Mouse (Mus musculus) CH12.LX (cell line): Measurements from ENCODE around the gene Dmwd. TPM values are rescaled to one million over a fixed set of nuclear protein-coding genes. Genes with fewer than 3 reads are reported as not detected.

Experiments used
- DNase-seq: peaks from one replicate; pipeline ENCODE4 v3.0.0-alpha.2; 2013; ENCODE audit errors: extremely low read depth
- H3K27ac ChIP-seq: 2 replicates; pipeline ENCODE4 v1.5.1; 2012; ENCODE audit warnings: low read depth, mild to moderate bottlenecking, control low read depth, moderate library complexity; ENCODE audit not compliant: insufficient read depth
- H3K27me3 ChIP-seq: replicated peaks from 2 replicates; pipeline ENCODE3; 2012; ENCODE audit warnings: inconsistent platforms
- H3K36me3 ChIP-seq, 2 experiments: replicated peaks in 1 of 2; 2 replicates each; pipeline versions ENCODE3 to v1.6.1; 2012; ENCODE audit warnings: inconsistent platforms in 1 of 2, low read length in 1 of 2, mild to moderate bottlenecking in 1 of 2, mixed read lengths in 1 of 2, moderate library complexity in 1 of 2; ENCODE audit not compliant: control insufficient read depth in 1 of 2, insufficient read depth in 1 of 2
- H3K4me1 ChIP-seq, 2 experiments: 2 replicates each; pipeline ENCODE4 v1.6.1; 2012; ENCODE audit warnings: inconsistent platforms in 1 of 2, moderate library complexity in 1 of 2; ENCODE audit not compliant: insufficient read depth in 2 of 2, control insufficient read depth in 1 of 2
- H3K4me2 ChIP-seq: 2 replicates; pipeline ENCODE4 v1.6.1; 2012; ENCODE audit warnings: low read depth, mild to moderate bottlenecking, control low read depth; ENCODE audit not compliant: poor library complexity, insufficient read depth, severe bottlenecking
- H3K4me3 ChIP-seq, 3 experiments: fragments of 150-350 bp in 1 of 3; sonication (generic) in 1 of 3; replicated peaks in 1 of 3; 2 replicates each; pipeline versions ENCODE3 to v1.5.1; 2011 to 2012; ENCODE audit warnings: low read depth in 2 of 3, low read length in 2 of 3, mild to moderate bottlenecking in 2 of 3, moderate library complexity in 2 of 3, control low read depth in 1 of 3, improper control_type of control experiment in 1 of 3, inconsistent platforms in 1 of 3, mixed read lengths in 1 of 3; ENCODE audit not compliant: poor library complexity in 1 of 3
- H3K79me2 ChIP-seq: replicated peaks from 2 replicates; pipeline ENCODE4 v1.6.1; 2012; ENCODE audit warnings: mild to moderate bottlenecking, moderate library complexity; ENCODE audit not compliant: control insufficient read depth, poor library complexity, insufficient read depth, severe bottlenecking; ENCODE audit errors: extremely low read depth
- H3K9ac ChIP-seq: 2 replicates; pipeline ENCODE4 v1.6.1; 2012; ENCODE audit warnings: low read depth, mild to moderate bottlenecking, control low read depth, moderate library complexity; ENCODE audit not compliant: insufficient read depth
- H3K9me3 ChIP-seq: replicated peaks from 2 replicates; pipeline ENCODE3; 2012; ENCODE audit warnings: low read length, inconsistent platforms, mixed read lengths
- BHLHE40 ChIP-seq: IDR thresholded peaks from 2 replicates; pipeline ENCODE4 v1.6.1; 2011; ENCODE audit warnings: mild to moderate bottlenecking, low read depth, low read length, improper control_type of control experiment
- CHD2 ChIP-seq: IDR thresholded peaks from 2 replicates; pipeline ENCODE4 v1.6.1; 2011; ENCODE audit warnings: low read length, improper control_type of control experiment
- CTCF ChIP-seq, 2 experiments: IDR thresholded peaks in 1 of 2; conservative IDR thresholded peaks in 1 of 2; 2 replicates each; pipeline ENCODE4 v1.5.1; 2011 to 2012; ENCODE audit warnings: low read depth in 2 of 2, low read length in 2 of 2, improper control_type of control experiment in 1 of 2, inconsistent platforms in 1 of 2, mild to moderate bottlenecking in 1 of 2, moderate library complexity in 1 of 2
- E2F4 ChIP-seq: IDR thresholded peaks from 2 replicates; pipeline ENCODE4 v1.6.1; 2011; ENCODE audit warnings: low read depth, low read length, improper control_type of control experiment; ENCODE audit not compliant: insufficient replicate concordance
- ELF1 ChIP-seq: IDR thresholded peaks from 2 replicates; pipeline ENCODE4 v1.6.1; 2014; ENCODE audit warnings: low read depth, mild to moderate bottlenecking, inconsistent platforms, low read length, improper control_type of control experiment
- EP300 ChIP-seq: IDR thresholded peaks from 2 replicates; pipeline ENCODE4 v1.6.1; 2011; ENCODE audit warnings: low read length, improper control_type of control experiment
- ETS1 ChIP-seq: conservative IDR thresholded peaks from 2 replicates; pipeline ENCODE4 v1.6.1; 2012; ENCODE audit warnings: low read depth, mild to moderate bottlenecking, inconsistent platforms, low read length, improper control_type of control experiment, moderate library complexity
- IRF4 ChIP-seq: IDR thresholded peaks from 2 replicates; pipeline ENCODE4 v1.6.1; 2014; ENCODE audit warnings: low read depth, mild to moderate bottlenecking, inconsistent platforms, low read length, improper control_type of control experiment
- KAT2A ChIP-seq: IDR thresholded peaks from 2 replicates; pipeline ENCODE4 v1.6.1; 2012; ENCODE audit warnings: low read length, improper control_type of control experiment, inconsistent platforms; ENCODE audit not compliant: insufficient replicate concordance
- MAFK ChIP-seq: IDR thresholded peaks from 2 replicates; pipeline ENCODE4 v1.6.1; 2011; ENCODE audit warnings: low read length, improper control_type of control experiment; ENCODE audit not compliant: insufficient replicate concordance
- MAZ ChIP-seq: IDR thresholded peaks from 2 replicates; pipeline ENCODE4 v1.6.1; 2012; ENCODE audit warnings: low read depth, mild to moderate bottlenecking, inconsistent platforms, low read length, improper control_type of control experiment, moderate library complexity
- MEF2A ChIP-seq: IDR thresholded peaks from 2 replicates; pipeline ENCODE4 v1.6.1; 2014; ENCODE audit warnings: low read depth, mild to moderate bottlenecking, inconsistent platforms, low read length, improper control_type of control experiment, borderline replicate concordance
- NELFE ChIP-seq: IDR thresholded peaks from 2 replicates; pipeline ENCODE4 v1.6.1; 2011; ENCODE audit warnings: low read depth, low read length, improper control_type of control experiment
- NRF1 ChIP-seq: IDR thresholded peaks from 2 replicates; pipeline ENCODE4 v1.6.1; 2014; ENCODE audit warnings: low read depth, mild to moderate bottlenecking, inconsistent platforms, low read length, improper control_type of control experiment, moderate library complexity
- PAX5 ChIP-seq: IDR thresholded peaks from 2 replicates; pipeline ENCODE4 v1.6.1; 2012; ENCODE audit warnings: low read length, inconsistent platforms, mixed read lengths
- POLR2AphosphoS2 ChIP-seq: IDR thresholded peaks from 2 replicates; pipeline ENCODE4 v1.6.1; 2011; ENCODE audit warnings: low read depth, low read length, improper control_type of control experiment
- RAD21 ChIP-seq: IDR thresholded peaks from 2 replicates; pipeline ENCODE4 v1.6.1; 2011; ENCODE audit warnings: low read depth, mild to moderate bottlenecking, low read length, improper control_type of control experiment, moderate library complexity
- RCOR1 ChIP-seq: conservative IDR thresholded peaks from 2 replicates; pipeline ENCODE4 v1.6.1; 2012; ENCODE audit warnings: low read depth, mild to moderate bottlenecking, inconsistent platforms, low read length, improper control_type of control experiment
- SMC3 ChIP-seq: IDR thresholded peaks from 2 replicates; pipeline ENCODE4 v1.6.1; 2011; ENCODE audit warnings: low read depth, low read length, improper control_type of control experiment
- TCF12 ChIP-seq: IDR thresholded peaks from 2 replicates; pipeline ENCODE4 v1.6.1; 2014; ENCODE audit warnings: low read depth, mild to moderate bottlenecking, inconsistent platforms, low read length, improper control_type of control experiment
- UBTF ChIP-seq: IDR thresholded peaks from 2 replicates; pipeline ENCODE4 v1.6.1; 2012; ENCODE audit warnings: low read depth, mild to moderate bottlenecking, inconsistent platforms, low read length, improper control_type of control experiment, moderate library complexity
- ZMIZ1 ChIP-seq: IDR thresholded peaks from 2 replicates; pipeline ENCODE4 v1.6.1; 2012; ENCODE audit warnings: low read depth, mild to moderate bottlenecking, inconsistent platforms, low read length, improper control_type of control experiment
- ZNF384 ChIP-seq: IDR thresholded peaks from 2 replicates; pipeline ENCODE4 v1.6.1; 2012; ENCODE audit warnings: low read depth, low read length, improper control_type of control experiment, inconsistent platforms
- dilution Hi-C: fragments of 300-500 bp; cut with MboI; formaldehyde crosslinking; loops from 2 replicates; pipeline ENCODE4 v1.14.3; 2020; ENCODE audit warnings: low sequenced_read_pairs; ENCODE audit not compliant: extremely low pct_unique_long_range_greater_than_20kb, extremely low pct_ligation_motif_present
- in situ Hi-C: fragments of 300-500 bp; cut with MboI; formaldehyde crosslinking; loops from 3 replicates; pipeline ENCODE4 v1.14.3; 2019; ENCODE audit warnings: low sequenced_read_pairs, low pct_ligation_motif_present, low pct_unique_long_range_greater_than_20kb, mixed read lengths
- polyA plus RNA-seq: library from polyadenylated mRNA; unstranded; fragments of >175 nt; gene quantifications from 2 replicates; pipeline ENCODE4 v1.2.1, GENCODE M21; 2012; ENCODE audit warnings: low read depth; ENCODE audit not compliant: insufficient read length
- total RNA-seq, 2 experiments: library from RNA; depleted of rRNA; stranded (reverse); fragments of 300-350 nt in 1 of 2; fragments of >200 nt in 1 of 2; gene quantifications; 2 replicates each; pipeline ENCODE4 v1.2.3; 2012 to 2014

The Dmwd gene
- total and polyA plus RNA-seq, 3 experiments, result not detected

- H3K4me3 ChIP-seq, result peak overlapping the region in 2 of 3 experiments; percentile 20 to 72
Observed at GRCm38 (mm10) chr7:19095751-19096110, 19.7 kb downstream of the Dmwd start.

GRCm38 (mm10) chr7:19096421-19096976 lies 20.5 kb downstream of the Dmwd start:
- H3K9me3 ChIP-seq, result no peaks in the 10 kb centered on the region
- DNase-seq, result no peak
- dilution Hi-C loops, result no loop called here
- H3K27me3 ChIP-seq, result peaks cover 82% of the 10 kb centered on the region
- no peak overlapping the region for H3K9ac ChIP-seq
- H3K4me3 ChIP-seq, result no peak overlapping the region
- H3K79me2 ChIP-seq, result no peaks in the 10 kb centered on the region
- in situ Hi-C loops, result no loop called here
- H3K4me2 ChIP-seq, result no peak overlapping the region
- no peak overlapping the region for H3K27ac ChIP-seq
- H3K36me3 ChIP-seq, result no peaks in the 10 kb centered on the region
- TF ChIP-seq NELFE (no peak), E2F4 (no peak), RCOR1 (no peak), NRF1 (no peak), MEF2A (no peak), SMC3 (no peak), ETS1 (no peak), POLR2AphosphoS2 (no peak), ELF1 (no peak), EP300 (no peak), RAD21 (no peak), ZMIZ1 (no peak), MAZ (no peak), KAT2A (no peak), PAX5 (no peak), UBTF (no peak), ZNF384 (no peak), CTCF (conservative IDR thresholded peaks at IDR 0.05 in 1 of 2, IDR thresholded peaks at IDR 0.05 in 1 of 2; ENCODE audit: low read depth in 2 of 2, low read length in 2 of 2) (no peak), MAFK (no peak), IRF4 (no peak)
- peaks cover 5 to 25% of the 10 kb centered on the region in 2 experiments; a peak in 3 of 4 replicates for H3K4me1 ChIP-seq

More at GRCm38 (mm10) chr7:19095751-19096110, 19.7 kb downstream of the Dmwd start:
- H3K79me2 ChIP-seq, result no peaks in the 10 kb centered on the region
- peaks cover 82% of the 10 kb centered on the region for H3K27me3 ChIP-seq
- peak overlapping the region; percentile 67 for H3K4me2 ChIP-seq
- TF ChIP-seq EP300 (0 out of 2 replicates have a peak, but pooled peaks have one; percentile 11), CHD2 (0 out of 2 replicates have a peak, but pooled peaks have one; percentile 13), BHLHE40 (peak; percentile 47; the same call in 1 of the 2 replicates), TCF12 (0 out of 2 replicates have a peak, but pooled peaks have one; percentile 22), ETS1 (0 out of 2 replicates have a peak, but pooled peaks have one; percentile 7), E2F4 (no peak)
- dilution Hi-C loops (no loop called here), in situ Hi-C loops (no loop called here)
- peak overlapping the region; percentile 87; the same call in 1 of the 2 replicates for H3K9ac ChIP-seq
- H3K9me3 ChIP-seq, result no peaks in the 10 kb centered on the region
- no peak overlapping the region for H3K27ac ChIP-seq
- H3K36me3 ChIP-seq, result no peaks in the 10 kb centered on the region
- no peak for DNase-seq
- peaks cover 5 to 25% of the 10 kb centered on the region in 2 experiments; a peak in 3 of 4 replicates for H3K4me1 ChIP-seq
